Mouse (Mus musculus): ENCODE data around the gene Zswim9.

- TF ChIP-seq CTCF (IDR thresholded peaks at IDR 0.05; ENCODE audit: low read depth, low read length): no peak
- no peak for TF ChIP-seq POLR2A (IDR thresholded peaks at IDR 0.05; ENCODE audit: extremely low read depth, insufficient read depth, low read length)
These were observed 15.6 kb upstream of the Zswim9 start for GRCm38 (mm10) chr7:13293878-13294855.

Data from liver, adult 2 months (tissue).